Mouse (Mus musculus): ENCODE measurements around the gene Oxct2a. TPM values are rescaled to one million over a fixed set of nuclear protein-coding genes. Genes with fewer than 3 reads are reported as not detected.
"Not testable (repeated sequence)": the region's sequence is repeated elsewhere in the genome, so short reads cannot be mapped to it uniquely, and the experiment has no call there.

The Oxct2a gene
- total RNA-seq, 2 experiments from 2014 or later, result 0.22 TPM; not detected in 1

- intact Hi-C loops (cut with DNase I); DNase-seq: not testable (repeated sequence)
Observed at GRCm38 (mm10) chr4:123282915-123283674, 40.3 kb downstream of the Oxct2a start.

DNA sequence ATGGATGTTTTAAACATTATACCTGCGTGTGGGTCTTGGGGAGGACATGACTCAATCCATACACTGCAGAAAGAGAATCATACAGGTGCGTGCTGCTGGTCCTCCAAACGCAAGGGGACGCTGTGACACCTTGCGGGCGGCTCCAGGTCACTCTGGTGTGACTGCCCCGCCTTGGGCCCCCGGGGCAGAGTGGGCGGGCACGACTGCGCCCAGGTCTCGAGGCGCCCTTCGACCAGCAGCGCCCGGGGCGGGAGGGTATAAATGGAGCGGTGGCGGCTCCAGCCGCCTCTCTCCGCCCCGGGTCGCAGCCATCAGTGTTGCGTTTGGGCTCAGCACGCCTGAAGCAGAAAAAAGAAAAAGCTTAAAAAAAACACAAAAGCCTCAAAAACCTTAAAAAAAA lies 40.9 kb downstream of the Oxct2a start:
- intact Hi-C loops (cut with DNase I), result no loop called here
- DNase-seq, result peak; percentile 90

GRCm38 (mm10) chr4:123280117-123280516 lies 43.3 kb downstream of the Oxct2a start:
- intact Hi-C loops (cut with DNase I), result no loop called here
- no peak for DNase-seq

Other genes with a start within 250 kb of the Oxct2a start
- under 1 TPM; 0.34 to 0.82 TPM for gene Bmp8b, start 218.5 kb downstream of the Oxct2a start, total RNA-seq (2021)
- under 1 TPM in 1 of 2 experiments, not detected in 1; 0.77 TPM for gene Oxct2b, start 207.4 kb downstream of the Oxct2a start, total RNA-seq (2021)
- 10 to 100 TPM; 30.3 to 31.5 TPM for gene Ppie, start 183.7 kb downstream of the Oxct2a start, total RNA-seq (2021)
- 10 to 100 TPM; 69.1 to 73.9 TPM for gene Hpcal4, start 140.4 kb downstream of the Oxct2a start, total RNA-seq (2021)
- 1 to 10 TPM; 3.6 to 4.9 TPM for gene Nt5c1a, start 122.1 kb downstream of the Oxct2a start, total RNA-seq (2021)
- 1 to 10 TPM; 5.9 to 6.6 TPM for gene Heyl, start 90.1 kb downstream of the Oxct2a start, total RNA-seq (2021)
- 10 to 100 TPM; 62.6 to 65.5 TPM for gene Pabpc4, start 61.3 kb downstream of the Oxct2a start, total RNA-seq (2021)
- gene Bmp8a, start 19.6 kb upstream of the Oxct2a start, total RNA-seq (2021), result under 1 TPM in 1 of 2 experiments, not detected in 1; 0.20 TPM

All from left cerebral cortex, postnatal 4 days (tissue).